Mouse (Mus musculus) bone marrow macrophage, adult 2 months (primary cell): ENCODE measurements around the gene Cox19.

Experiments used
- CTCF ChIP-seq: IDR thresholded peaks from 2 replicates; pipeline ENCODE4 v1.5.1; 2012; ENCODE audit warnings: low read depth, mild to moderate bottlenecking, low read length, moderate library complexity
- POLR2A ChIP-seq: IDR thresholded peaks from 2 replicates; pipeline ENCODE4 v1.6.1; 2012; ENCODE audit warnings: mild to moderate bottlenecking, low read depth, low read length, borderline replicate concordance

GRCm38 (mm10) chr5:139314941-139315642 is 36.1 kb downstream of the Cox19 start:
- TF ChIP-seq CTCF (no peak), POLR2A (no peak)
